17 mouse cellular contexts compared by ENCODE assay signal in genomic region chr1:20669769-20670168, GRCm38 (mm10). TPM values are rescaled to one million over a fixed set of nuclear protein-coding genes. Genes with fewer than 3 reads are reported as not detected.
"Had no signal": no experiment of that assay in that cellular context is flagged by ENCODE, and none has a peak within 500 bp of the region (broad histone marks: within the 10 kb centered on the region; RNA-seq: fewer than 3 reads in every experiment).

No protein-coding gene starts in this region.

- H3K9me3 ChIP-seq: liver, embryonic 13.5 days; midbrain, embryonic 12.5 days had no signal

- H3K27me3 ChIP-seq: liver, embryonic 13.5 days; midbrain, embryonic 12.5 days had no signal

- DNase-seq: kidney, adult 2 months; kidney, postnatal 25 days; layer of hippocampus, adult 9-11 months; liver, embryonic 13.5 days; lung, adult 2 months; lung, postnatal 14 days; lung, postnatal 4 days; thymus, adult 18-20 months; thymus, postnatal 36 days had no signal

- H3K9ac ChIP-seq: liver, embryonic 13.5 days; midbrain, embryonic 12.5 days had no signal

- H3K4me2 ChIP-seq: liver, embryonic 13.5 days; midbrain, embryonic 12.5 days had no signal

- H3K27ac ChIP-seq: kidney, postnatal 0 days; layer of hippocampus, adult 2 months; liver, embryonic 13.5 days; midbrain, embryonic 12.5 days had no signal

- ATAC-seq: midbrain, embryonic 16.5 days had no signal

- H3K4me3 ChIP-seq: layer of hippocampus, adult 2 months; liver, embryonic 13.5 days; midbrain, embryonic 12.5 days had no signal

- H3K36me3 ChIP-seq: liver, embryonic 13.5 days; midbrain, embryonic 12.5 days had no signal

- H3K4me1 ChIP-seq: liver, embryonic 13.5 days; midbrain, embryonic 12.5 days had no signal

RNA-seq across cellular contexts. Expression of gene Pkhd1, which starts 51.9 kb away (rescaled TPM):
- total RNA-seq: megakaryocyte progenitor cell, adult 5-6 weeks; megakaryocyte-erythroid progenitor cell, adult 5-6 weeks; monocyte, adult 5-6 weeks had no signal
- polyA plus RNA-seq: limb, embryonic 11.5 days; midbrain, embryonic 12.5 days had no signal
